In genomic region chr17:35077285-35077684, GRCm38 (mm10) we compare ENCODE assay signal across 8 mouse cellular contexts. TPM values are rescaled to one million over a fixed set of nuclear protein-coding genes. Genes with fewer than 3 reads are reported as not detected.
DNase-seq lines count a peak whose midpoint lies in the region; ATAC-seq and TF ChIP-seq lines count a peak whose summit lies in the region.

No protein-coding gene starts in this region.

- 31% methylated on average over 2 of the region's 2 CpGs for WGBS in heart, embryonic 10.5 days
- WGBS in forebrain, postnatal 0 days = 27% methylated on average over 2 of the region's 2 CpGs
- WGBS in liver, embryonic 16.5 days (ENCODE audit: insufficient replicate concordance) = 27% methylated on average over 2 of the region's 2 CpGs

- H3K27ac ChIP-seq in heart, embryonic 10.5 days = peak overlapping the region; percentile 78
- 0 out of 2 replicates have a peak overlapping the region, but pooled peaks have one; percentile 57 for H3K27ac ChIP-seq in forebrain, postnatal 0 days (ENCODE audit: low read depth, low read length)
- H3K27ac ChIP-seq in liver, embryonic 16.5 days (ENCODE audit: low read length) = no peak overlapping the region

- peak overlapping the region; percentile 41 for H3K4me2 ChIP-seq in forebrain, postnatal 0 days (ENCODE audit: low read depth)
- H3K4me2 ChIP-seq in liver, embryonic 16.5 days (ENCODE audit: low read depth, low read length) = peak overlapping the region; percentile 33; the same call in 1 of the 2 replicates

- peaks cover 50% of the 10 kb centered on the region for H3K4me1 ChIP-seq in heart, embryonic 10.5 days
- H3K4me1 ChIP-seq in forebrain, postnatal 0 days (ENCODE audit: insufficient read depth) = 0 out of 2 replicates have a peak, but pooled peaks cover 5% of the 10 kb centered on the region
- H3K4me1 ChIP-seq in liver, embryonic 16.5 days (ENCODE audit: control insufficient read depth, low read depth, low read length) = peaks cover 23% of the 10 kb centered on the region

- no peak for DNase-seq in heart, embryonic 10.5 days (ENCODE audit: low spot score)
- no peak for DNase-seq in heart, adult 9 months (ENCODE audit: low spot score in 2 of 2)
- DNase-seq in ES-CJ7 (ENCODE audit: low read depth, low spot score) = peak; percentile 43
- DNase-seq in forebrain, postnatal 0 days = no peak
- no peak for DNase-seq in adrenal gland, postnatal 25 days
- DNase-seq in gastrocnemius, postnatal 4 days (ENCODE audit: low spot score in 2 of 2) = no peak
- DNase-seq in layer of hippocampus, adult 9-10 months (ENCODE audit: low spot score) = no peak

- peaks cover 18% of the 10 kb centered on the region for H3K27me3 ChIP-seq in heart, embryonic 10.5 days (ENCODE audit: insufficient read depth, poor library complexity, severe bottlenecking)
- H3K27me3 ChIP-seq in forebrain, postnatal 0 days (ENCODE audit: insufficient read depth, low read length) = no peaks in the 10 kb centered on the region
- peaks cover 6% of the 10 kb centered on the region for H3K27me3 ChIP-seq in liver, embryonic 16.5 days (ENCODE audit: control insufficient read depth, insufficient read depth, low read depth, low read length)

- ATAC-seq in forebrain, postnatal 0 days = peak; percentile 51
- ATAC-seq in liver, embryonic 16.5 days (ENCODE audit: low read depth) = no peak

- no peaks in the 10 kb centered on the region for H3K9me3 ChIP-seq in heart, embryonic 10.5 days
- no peaks in the 10 kb centered on the region for H3K9me3 ChIP-seq in forebrain, postnatal 0 days (ENCODE audit: low read length)
- H3K9me3 ChIP-seq in liver, embryonic 16.5 days (replicated peaks; ENCODE audit: control insufficient read depth, low read length) = no peaks in the 10 kb centered on the region

- no peaks in the 10 kb centered on the region for H3K36me3 ChIP-seq in heart, embryonic 10.5 days
- H3K36me3 ChIP-seq in forebrain, postnatal 0 days (ENCODE audit: insufficient read depth) = no peaks in the 10 kb centered on the region
- no peaks in the 10 kb centered on the region for H3K36me3 ChIP-seq in liver, embryonic 16.5 days (ENCODE audit: control insufficient read depth, insufficient read depth)

- no peak for TF ChIP-seq CTCF in forebrain, postnatal 0 days (IDR thresholded peaks at IDR 0.05; ENCODE audit: low read depth)

- H3K4me3 ChIP-seq in heart, embryonic 10.5 days = peak overlapping the region; percentile 52
- H3K4me3 ChIP-seq in forebrain, postnatal 0 days (ENCODE audit: low read depth, low read length) = no peak overlapping the region
- H3K4me3 ChIP-seq in liver, embryonic 16.5 days (ENCODE audit: low read depth, low read length) = no peak overlapping the region

- H3K9ac ChIP-seq in forebrain, postnatal 0 days = 0 out of 2 replicates have a peak overlapping the region, but pooled peaks have one; percentile 40
- H3K9ac ChIP-seq in liver, embryonic 16.5 days (ENCODE audit: low read depth, low read length) = no peak overlapping the region

RNA-seq across cellular contexts. Expression of gene Ly6g6d, which starts 0.6 kb away (rescaled TPM):
- polyA plus RNA-seq in heart, embryonic 10.5 days (2016; fragmentation: Nextera tagmentation; extraction: Ambion mirVana) = 2.5 and 2.6 TPM in 2 replicates
- total RNA-seq in forebrain, postnatal 0 days (2014; rRNA removed) = 3.8 TPM in 1 of 2 replicates, not detected in the other
- polyA plus RNA-seq in forebrain, postnatal 0 days (2015; fragmentation: Nextera tagmentation; extraction: Ambion mirVana) = 1.2 and 1.6 TPM in 2 replicates
- polyA plus RNA-seq in liver, embryonic 16.5 days (2015; fragmentation: Nextera tagmentation; extraction: Ambion mirVana) = 0.55 and 0.77 TPM in 2 replicates
- total RNA-seq in adrenal gland, postnatal 25 days (2021) = 1.5 and 2.0 TPM in 2 replicates
- 1 to 10 TPM in 1 of 2 experiments, under 1 TPM in 1; 0.91 to 1.2 TPM for total RNA-seq in gastrocnemius, postnatal 4 days (2021)

RNA-seq across cellular contexts. Expression of gene Ly6g6e, which starts 0.6 kb away (rescaled TPM):
- 0.18 and 0.39 TPM in 2 replicates for polyA plus RNA-seq in heart, embryonic 10.5 days (2016; fragmentation: Nextera tagmentation; extraction: Ambion mirVana)
- 0.38 and 3.9 TPM in 2 replicates for total RNA-seq in forebrain, postnatal 0 days (2014; rRNA removed)
- polyA plus RNA-seq in forebrain, postnatal 0 days (2015; fragmentation: Nextera tagmentation; extraction: Ambion mirVana) = 2.9 and 3.9 TPM in 2 replicates
- 0.17 TPM in 1 of 2 replicates, not detected in the other for polyA plus RNA-seq in liver, embryonic 16.5 days (2015; fragmentation: Nextera tagmentation; extraction: Ambion mirVana)
- total RNA-seq in adrenal gland, postnatal 25 days (2021) = not detected in 2 replicates
- not detected for total RNA-seq in gastrocnemius, postnatal 4 days (2021)

RNA-seq across cellular contexts. Expression of gene Ly6g6f, which starts 8.1 kb away (rescaled TPM):
- polyA plus RNA-seq in heart, embryonic 10.5 days (2016; fragmentation: Nextera tagmentation; extraction: Ambion mirVana) = 0.91 and 1.0 TPM in 2 replicates
- total RNA-seq in forebrain, postnatal 0 days (2014; rRNA removed) = 0.23 TPM in 1 of 2 replicates, not detected in the other
- not detected in 2 replicates for polyA plus RNA-seq in forebrain, postnatal 0 days (2015; fragmentation: Nextera tagmentation; extraction: Ambion mirVana)
- 4.0 and 5.7 TPM in 2 replicates for polyA plus RNA-seq in liver, embryonic 16.5 days (2015; fragmentation: Nextera tagmentation; extraction: Ambion mirVana)
- not detected in 2 replicates for total RNA-seq in adrenal gland, postnatal 25 days (2021)
- under 1 TPM in 1 of 2 experiments, not detected in 1; 0.31 TPM for total RNA-seq in gastrocnemius, postnatal 4 days (2021)

RNA-seq across cellular contexts. Expression of gene Mpig6b, which starts 11.3 kb away (rescaled TPM):
- 0.63 and 1.0 TPM in 2 replicates for polyA plus RNA-seq in heart, embryonic 10.5 days (2016; fragmentation: Nextera tagmentation; extraction: Ambion mirVana)
- not detected in 2 replicates for total RNA-seq in forebrain, postnatal 0 days (2014; rRNA removed)
- 0.08 TPM in 2 replicates for polyA plus RNA-seq in forebrain, postnatal 0 days (2015; fragmentation: Nextera tagmentation; extraction: Ambion mirVana)
- 3.4 and 4.5 TPM in 2 replicates for polyA plus RNA-seq in liver, embryonic 16.5 days (2015; fragmentation: Nextera tagmentation; extraction: Ambion mirVana)
- total RNA-seq in adrenal gland, postnatal 25 days (2021) = 0.24 TPM in 1 of 2 replicates, not detected in the other
- total RNA-seq in gastrocnemius, postnatal 4 days (2021) = under 1 TPM; 0.29 to 0.42 TPM

RNA-seq across cellular contexts. Expression of gene Abhd16a, which starts 11.8 kb away (rescaled TPM):
- 66.7 and 69.8 TPM in 2 replicates for polyA plus RNA-seq in heart, embryonic 10.5 days (2016; fragmentation: Nextera tagmentation; extraction: Ambion mirVana)
- total RNA-seq in forebrain, postnatal 0 days (2014; rRNA removed) = 139 and 202 TPM in 2 replicates
- polyA plus RNA-seq in forebrain, postnatal 0 days (2015; fragmentation: Nextera tagmentation; extraction: Ambion mirVana) = 92.8 and 96.3 TPM in 2 replicates
- polyA plus RNA-seq in liver, embryonic 16.5 days (2015; fragmentation: Nextera tagmentation; extraction: Ambion mirVana) = 47.4 and 52.1 TPM in 2 replicates
- 67.1 and 84.9 TPM in 2 replicates for total RNA-seq in adrenal gland, postnatal 25 days (2021)
- 10 to 100 TPM; 67.2 to 69.3 TPM for total RNA-seq in gastrocnemius, postnatal 4 days (2021)
